In genomic region chrX:100314172-100314902, GRCm38 (mm10) we compare ENCODE assay signal across 21 mouse cellular contexts.
DNase-seq lines count a peak whose midpoint lies in the region; ATAC-seq and TF ChIP-seq lines count a peak whose summit lies in the region.
"Had no signal": no experiment of that assay in that cellular context is flagged by ENCODE, and none has a peak within 500 bp of the region (broad histone marks: within the 10 kb centered on the region; RNA-seq: fewer than 3 reads in every experiment).

No protein-coding gene starts in this region.

- peak; percentile 18 for DNase-seq in adrenal gland, postnatal 10 days
- DNase-seq in adrenal gland, postnatal 25 days, result no peak
- DNase-seq in liver, adult 2 months (ENCODE audit: extremely low read depth, low read depth, low spot score), result peak; percentile 83
- no peak for DNase-seq in liver, embryonic 11.5 days (ENCODE audit: low spot score)
- DNase-seq in adipocyte (ENCODE audit: low spot score), result peak; percentile 9
- DNase-seq in fat pad, adult 2 months (ENCODE audit: extremely low read depth, low read depth, low spot score), result peak; percentile 19
- no peak for DNase-seq in embryo, embryonic 10.5 days (ENCODE audit: low spot score)
- DNase-seq in heart, postnatal 4 days, result no peak
- DNase-seq: adrenal gland, postnatal 36 days; cerebellum, adult 11-12 months; cerebellum, adult 2 months; cerebellum, adult 9-10 months; cerebellum, postnatal 10 days; cerebellum, postnatal 25 days; embryo, embryonic 11 days; forebrain, postnatal 0 days had no signal

- peaks cover 3% of the 10 kb centered on the region; the same call in 1 of the 2 replicates for H3K4me1 ChIP-seq in liver, adult 2 months (ENCODE audit: control insufficient read depth, insufficient read depth, low read length)
- no peaks in the 10 kb centered on the region for H3K4me1 ChIP-seq in liver, embryonic 11.5 days (replicated peaks; ENCODE audit: control insufficient read depth, insufficient read depth, low read length)
- H3K4me1 ChIP-seq: embryonic facial prominence, embryonic 13.5 days; embryonic facial prominence, embryonic 15.5 days; forebrain, embryonic 13.5 days; forebrain, embryonic 15.5 days had no signal

- no peak overlapping the region; the same call in 1 of the 2 replicates for H3K27ac ChIP-seq in liver, adult 2 months (replicated peaks; ENCODE audit: insufficient read depth, low read depth, low read length)
- H3K27ac ChIP-seq in liver, embryonic 11.5 days (ENCODE audit: low read depth, low read length), result no peak overlapping the region
- H3K27ac ChIP-seq: embryonic facial prominence, embryonic 13.5 days; embryonic facial prominence, embryonic 15.5 days; forebrain, embryonic 13.5 days; forebrain, embryonic 15.5 days had no signal

- H3K36me3 ChIP-seq in liver, adult 2 months (ENCODE audit: control insufficient read depth, insufficient read depth, low read length), result no peaks in the 10 kb centered on the region
- no peaks in the 10 kb centered on the region for H3K36me3 ChIP-seq in liver, embryonic 11.5 days (ENCODE audit: control insufficient read depth, insufficient read depth, low read length)
- H3K36me3 ChIP-seq: embryonic facial prominence, embryonic 13.5 days; embryonic facial prominence, embryonic 15.5 days; forebrain, embryonic 15.5 days had no signal

- no peaks in the 10 kb centered on the region for H3K27me3 ChIP-seq in liver, adult 2 months (ENCODE audit: control insufficient read depth, insufficient read depth, low read length)
- no peaks in the 10 kb centered on the region for H3K27me3 ChIP-seq in liver, embryonic 11.5 days (replicated peaks; ENCODE audit: control insufficient read depth, insufficient read depth, low read length)
- H3K27me3 ChIP-seq: embryonic facial prominence, embryonic 13.5 days; embryonic facial prominence, embryonic 15.5 days; forebrain, embryonic 13.5 days; forebrain, embryonic 15.5 days had no signal

- TF ChIP-seq POLR2A in liver, adult 2 months (IDR thresholded peaks at IDR 0.05; ENCODE audit: extremely low read depth, insufficient read depth, low read length), result no peak

- no peak for ATAC-seq in liver, embryonic 11.5 days (replicated peaks; ENCODE audit: low FRiP score)
- ATAC-seq: forebrain, embryonic 13.5 days; forebrain, embryonic 15.5 days; forebrain, postnatal 0 days had no signal

- TF ChIP-seq CTCF in liver, adult 2 months (IDR thresholded peaks at IDR 0.05; ENCODE audit: low read depth, low read length), result no peak

- no peaks in the 10 kb centered on the region for H3K79me2 ChIP-seq in liver, adult 2 months (ENCODE audit: control insufficient read depth, insufficient read depth, low read length)

- H3K4me2 ChIP-seq in liver, embryonic 11.5 days, result no peak overlapping the region
- H3K4me2 ChIP-seq: embryonic facial prominence, embryonic 13.5 days; embryonic facial prominence, embryonic 15.5 days; forebrain, embryonic 13.5 days; forebrain, embryonic 15.5 days had no signal

- H3K4me3 ChIP-seq in liver, adult 2 months (ENCODE audit: insufficient read depth, low read depth, low read length), result no peak overlapping the region
- no peak overlapping the region for H3K4me3 ChIP-seq in liver, embryonic 11.5 days (ENCODE audit: low read depth, low read length)
- H3K4me3 ChIP-seq: embryonic facial prominence, embryonic 13.5 days; embryonic facial prominence, embryonic 15.5 days; erythroblast, embryonic 14.5 days; forebrain, embryonic 13.5 days; forebrain, embryonic 15.5 days had no signal

- H3K9me3 ChIP-seq in liver, embryonic 11.5 days (ENCODE audit: control insufficient read depth, low read length), result no peaks in the 10 kb centered on the region
- H3K9me3 ChIP-seq: embryonic facial prominence, embryonic 13.5 days; embryonic facial prominence, embryonic 15.5 days; forebrain, embryonic 13.5 days; forebrain, embryonic 15.5 days had no signal

- H3K9ac ChIP-seq in liver, adult 2 months (ENCODE audit: low read depth, low read length), result no peak overlapping the region
- no peak overlapping the region for H3K9ac ChIP-seq in liver, embryonic 11.5 days (ENCODE audit: low read depth, low read length)
- H3K9ac ChIP-seq: embryonic facial prominence, embryonic 13.5 days; embryonic facial prominence, embryonic 15.5 days; forebrain, embryonic 13.5 days; forebrain, embryonic 15.5 days; forebrain, postnatal 0 days had no signal

Comparison
In these comparisons a context has a peak if more than half of its experiments do, and no peak if none do; other contexts are left out.
1. DNase-seq: peak in adrenal gland, postnatal 10 days (single experiment), liver, adult 2 months (single experiment), adipocyte (single experiment) and fat pad, adult 2 months (single experiment); none in adrenal gland, postnatal 25 days (single experiment), liver, embryonic 11.5 days (single experiment), embryo, embryonic 10.5 days (single experiment) and heart, postnatal 4 days (single experiment).